20 mouse cellular contexts compared by ENCODE assay signal in the genomic region with DNA sequence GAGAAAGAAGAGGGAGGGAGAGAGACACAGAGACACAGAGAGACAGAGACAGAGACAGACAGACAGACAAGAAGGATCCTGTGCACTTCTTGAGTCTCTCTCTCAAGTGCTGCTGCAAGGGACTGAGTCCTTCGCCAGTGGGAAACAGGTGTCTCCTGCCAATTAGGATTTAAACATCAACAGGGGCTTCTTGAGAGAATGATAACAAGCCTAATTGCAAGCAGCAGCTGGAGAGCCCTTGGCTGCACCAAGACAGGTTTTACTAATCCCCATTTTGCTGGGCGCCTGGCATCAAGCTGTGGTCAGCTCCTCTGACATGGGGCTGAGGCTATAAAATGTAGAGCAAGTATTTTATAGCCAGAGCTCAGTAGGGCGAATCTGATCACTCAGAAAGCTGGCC.
"Had no signal": no experiment of that assay in that cellular context is flagged by ENCODE, and none has a peak within 500 bp of the region (broad histone marks: within the 10 kb centered on the region; RNA-seq: fewer than 3 reads in every experiment).

No protein-coding gene starts in this region.

- H3K4me2 ChIP-seq: liver, embryonic 15.5 days; lung, embryonic 15.5 days; midbrain, embryonic 11.5 days; midbrain, embryonic 13.5 days; midbrain, embryonic 15.5 days; neural tube, embryonic 13.5 days; neural tube, embryonic 15.5 days; stomach, embryonic 15.5 days had no signal

- H3K4me1 ChIP-seq: liver, embryonic 15.5 days; megakaryocyte, embryonic 14.5 days; midbrain, embryonic 13.5 days; midbrain, embryonic 15.5 days; neural tube, embryonic 13.5 days; neural tube, embryonic 15.5 days; stomach, embryonic 15.5 days had no signal

- H3K9ac ChIP-seq: liver, embryonic 15.5 days; liver, postnatal 0 days; lung, embryonic 15.5 days; midbrain, embryonic 13.5 days; midbrain, embryonic 15.5 days; neural tube, embryonic 13.5 days; neural tube, embryonic 15.5 days; stomach, embryonic 15.5 days had no signal

- H3K27ac ChIP-seq: liver, embryonic 15.5 days; lung, embryonic 15.5 days; macrophage; midbrain, embryonic 13.5 days; midbrain, embryonic 15.5 days; neural tube, embryonic 13.5 days; neural tube, embryonic 15.5 days; stomach, embryonic 15.5 days; stomach, postnatal 0 days had no signal

- DNase-seq: liver, postnatal 0 days; lung, adult 2 months; lung, postnatal 14 days; lung, postnatal 36 days; right cerebral cortex, postnatal 14 days; thymus, adult 2 months; thymus, postnatal 25 days; thymus, postnatal 4 days had no signal

- ATAC-seq: liver, postnatal 0 days; lung, postnatal 0 days; midbrain, embryonic 13.5 days; midbrain, embryonic 15.5 days had no signal

- H3K36me3 ChIP-seq: liver, embryonic 15.5 days; lung, embryonic 15.5 days; midbrain, embryonic 13.5 days; midbrain, embryonic 15.5 days; neural tube, embryonic 13.5 days; neural tube, embryonic 15.5 days; stomach, embryonic 15.5 days had no signal

- H3K27me3 ChIP-seq: liver, embryonic 15.5 days; lung, embryonic 15.5 days; megakaryocyte, embryonic 14.5 days; midbrain, embryonic 13.5 days; midbrain, embryonic 15.5 days; neural tube, embryonic 13.5 days; neural tube, embryonic 15.5 days; stomach, embryonic 15.5 days had no signal

- H3K9me3 ChIP-seq: liver, embryonic 15.5 days; lung, embryonic 15.5 days; midbrain, embryonic 13.5 days; midbrain, embryonic 15.5 days; neural tube, embryonic 13.5 days; neural tube, embryonic 15.5 days; stomach, embryonic 15.5 days had no signal

- H3K4me3 ChIP-seq: liver, embryonic 15.5 days; lung, embryonic 15.5 days; megakaryocyte, embryonic 14.5 days; midbrain, embryonic 13.5 days; midbrain, embryonic 15.5 days; neural tube, embryonic 13.5 days; neural tube, embryonic 15.5 days; stomach, embryonic 15.5 days had no signal
